Mouse (Mus musculus): ENCODE data around the gene Tet3.
A peak's percentile ranks its signal among the peaks of the same experiment; 100 is the strongest.

The Tet3 gene

DNA sequence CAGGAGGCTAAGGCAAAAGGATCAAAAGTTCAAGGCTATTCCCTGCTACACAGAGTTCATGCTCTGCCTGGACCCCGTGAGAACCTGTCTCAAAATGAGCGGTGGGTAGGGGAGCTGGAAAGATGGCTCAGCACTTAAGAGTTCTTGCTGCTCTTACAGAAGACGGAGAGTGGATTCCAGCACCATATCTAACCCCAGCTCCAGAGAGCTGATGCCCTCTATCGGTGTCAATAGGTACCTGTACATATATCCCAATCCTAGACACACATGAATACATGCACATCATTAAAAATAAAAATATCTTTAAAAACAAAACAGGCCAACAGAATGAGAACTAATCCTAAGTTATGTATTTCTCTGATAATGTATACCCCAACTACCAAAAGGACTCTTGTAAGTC lies 19.3 kb upstream of the Tet3 start:
- DNase-seq (ENCODE audit: low spot score): peak; percentile 8

- no peak for DNase-seq (ENCODE audit: low spot score)
These were observed 16.5 kb upstream of the Tet3 start for GRCm38 (mm10) chr6:83475431-83475830.

GRCm38 (mm10) chr6:83473240-83473639 lies 14.4 kb upstream of the Tet3 start:
- no peak for DNase-seq (ENCODE audit: low spot score)

- DNase-seq (ENCODE audit: low spot score): no peak
These were observed 12.9 kb upstream of the Tet3 start for GRCm38 (mm10) chr6:83471739-83472138.

DNA sequence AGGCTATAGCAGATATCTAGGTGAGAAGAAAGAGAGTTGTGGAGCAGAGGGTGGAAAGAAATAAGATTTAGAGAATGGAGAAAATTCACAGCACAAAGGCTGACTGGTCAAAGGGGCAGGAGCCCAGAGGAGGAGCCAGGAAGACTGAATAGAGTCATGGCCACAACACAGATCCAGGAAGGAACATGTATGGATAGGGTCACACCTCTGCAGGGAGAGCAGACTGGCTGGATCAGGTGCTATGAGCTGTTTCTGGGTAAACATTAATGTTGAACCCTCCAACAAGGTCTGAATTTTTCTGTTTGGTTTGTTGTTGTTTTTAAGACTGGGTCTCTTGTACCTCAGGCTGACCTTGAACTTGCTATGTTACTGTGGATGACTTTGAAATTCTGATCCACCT lies 5.1 kb upstream of the Tet3 start:
- DNase-seq (ENCODE audit: low spot score): no peak

GRCm38 (mm10) chr6:83456984-83457810 lies 1.7 kb downstream of the Tet3 start:
- DNase-seq (ENCODE audit: low spot score): no peak

- DNase-seq (ENCODE audit: low spot score): peak; percentile 80
These were observed 2.5 kb downstream of the Tet3 start for GRCm38 (mm10) chr6:83456131-83456983.

DNA sequence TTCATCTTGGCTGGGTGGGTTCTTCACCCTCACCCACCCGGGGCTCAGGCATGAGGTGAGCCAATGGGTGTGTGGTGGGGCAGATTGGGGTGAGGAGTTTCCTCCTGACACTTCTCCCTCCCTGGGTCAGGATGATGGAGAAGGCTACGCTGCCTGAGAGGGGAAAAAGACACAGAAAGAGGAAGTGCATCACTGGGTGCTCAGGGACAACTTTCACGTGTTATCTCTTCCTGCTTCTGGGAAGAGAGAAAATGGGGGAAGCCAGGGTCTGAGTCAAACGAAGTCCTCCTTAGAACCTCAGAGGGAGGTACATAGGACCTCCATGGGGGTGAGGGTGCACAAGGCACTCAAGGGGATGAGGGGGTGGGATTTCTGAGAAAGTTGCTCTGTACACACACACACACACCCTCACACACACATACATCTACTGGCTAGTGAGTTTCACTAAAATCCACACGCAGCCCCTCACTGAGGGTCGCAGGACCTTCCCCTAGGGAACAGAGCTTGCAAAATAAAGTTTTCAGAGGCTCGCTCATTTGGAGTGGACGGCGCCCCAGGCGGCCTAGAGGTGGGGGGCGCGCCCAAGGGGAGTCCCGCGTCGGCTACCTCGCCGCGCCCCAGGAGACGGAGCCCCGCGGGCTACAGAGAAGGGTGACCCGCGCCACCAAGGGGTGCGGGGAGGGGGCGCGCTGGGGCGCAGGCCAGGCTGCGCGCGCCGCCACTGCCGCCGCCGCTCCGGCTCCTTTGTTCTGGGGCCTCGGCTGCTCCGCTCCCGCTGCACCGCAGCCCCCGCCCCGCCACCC lies 3.4 kb downstream of the Tet3 start:
- peak; percentile 64 for DNase-seq (ENCODE audit: low spot score)

- DNase-seq (ENCODE audit: low spot score): no peak
These were observed 5.2 kb downstream of the Tet3 start for GRCm38 (mm10) chr6:83453706-83454105.

GRCm38 (mm10) chr6:83450451-83451303 lies 8.2 kb downstream of the Tet3 start:
- no peak for DNase-seq (ENCODE audit: low spot score)

- no peak for DNase-seq (ENCODE audit: low spot score)
These were observed 9.4 kb downstream of the Tet3 start for GRCm38 (mm10) chr6:83449440-83449839.

DNA sequence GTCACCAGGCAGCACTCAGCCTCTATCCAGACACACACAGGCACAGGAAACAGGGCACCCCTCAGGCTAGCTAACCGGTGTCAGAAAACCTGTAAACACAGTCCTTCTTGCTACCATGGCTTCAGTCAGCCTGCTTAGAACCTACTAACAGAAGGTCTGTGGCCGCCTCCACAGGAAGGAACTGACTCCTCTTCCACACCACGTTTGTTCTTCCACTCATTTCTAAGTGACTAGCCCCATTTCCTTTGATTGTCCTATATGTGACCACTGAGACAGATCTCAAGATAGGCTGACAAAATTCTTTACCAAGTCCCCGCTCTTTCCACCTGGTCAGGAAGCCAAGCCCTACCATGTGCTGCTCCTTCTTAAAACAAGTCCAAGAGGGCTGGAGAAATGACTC lies 10.0 kb downstream of the Tet3 start:
- DNase-seq (ENCODE audit: low spot score): peak; percentile 60

DNA sequence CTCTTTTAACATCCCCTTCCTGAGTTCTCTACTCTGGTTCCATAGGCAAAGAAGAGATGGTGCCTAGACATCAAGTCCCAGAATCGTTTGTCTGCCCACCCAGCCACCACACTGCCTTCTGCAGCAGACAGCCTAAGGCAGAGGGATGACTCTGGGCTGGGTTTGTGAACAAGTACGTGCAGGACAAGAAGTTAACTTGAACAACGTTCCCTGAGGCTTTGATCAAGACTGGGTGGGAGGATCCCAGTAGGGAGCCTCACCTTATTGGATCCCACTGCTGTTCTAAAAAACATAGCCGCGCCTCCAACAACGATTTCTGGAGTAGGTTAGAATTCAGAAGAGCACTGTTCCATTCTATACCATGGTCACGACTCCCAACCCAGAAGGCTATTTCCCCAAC lies 11.9 kb downstream of the Tet3 start:
- DNase-seq (ENCODE audit: low spot score): no peak

GRCm38 (mm10) chr6:83445796-83446195 lies 13.1 kb downstream of the Tet3 start:
- DNase-seq (ENCODE audit: low spot score): no peak

DNA sequence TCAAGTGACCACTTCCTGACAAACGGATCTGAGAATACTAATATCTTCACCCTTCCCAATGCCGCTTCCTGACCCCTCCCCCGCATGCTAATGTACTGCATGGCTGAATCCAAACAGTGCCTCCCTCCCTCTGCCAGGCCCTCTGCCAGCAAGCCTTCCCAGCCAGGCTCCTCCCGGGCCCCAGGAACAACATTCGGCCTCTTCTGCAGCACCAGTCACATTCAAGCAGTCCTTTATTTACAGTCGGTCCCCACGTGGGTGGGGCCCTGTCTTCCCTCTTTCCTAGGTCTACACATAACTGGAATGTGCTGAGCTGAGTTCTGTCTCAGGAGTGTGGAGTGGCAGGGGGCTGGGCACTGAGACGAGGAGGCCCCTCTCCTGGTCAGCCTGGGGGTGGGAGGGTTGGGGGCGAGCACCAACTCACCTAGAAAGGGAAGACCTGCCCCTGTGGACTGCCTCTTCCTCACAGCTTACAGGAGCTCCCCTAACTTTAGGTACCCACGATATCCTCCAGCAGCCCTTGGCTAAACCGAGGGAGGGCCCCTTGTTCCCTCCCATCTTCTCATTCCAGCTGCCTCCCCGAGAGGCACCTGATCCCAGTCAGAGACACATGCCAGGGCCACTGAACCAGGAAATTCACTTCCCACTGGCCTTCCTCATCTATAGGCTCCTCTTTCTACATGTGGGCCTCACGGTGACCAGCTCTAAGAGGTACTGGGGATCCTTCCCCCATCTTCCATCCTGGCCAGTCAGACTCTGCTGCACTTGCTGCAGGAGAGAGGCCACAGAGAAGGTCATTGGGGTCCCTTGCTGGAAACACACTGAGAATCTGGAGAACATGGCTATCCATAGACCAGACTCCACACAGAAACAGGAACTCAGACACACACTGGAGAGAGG lies 15.2 kb downstream of the Tet3 start:
- DNase-seq (ENCODE audit: low spot score): no peak

DNA sequence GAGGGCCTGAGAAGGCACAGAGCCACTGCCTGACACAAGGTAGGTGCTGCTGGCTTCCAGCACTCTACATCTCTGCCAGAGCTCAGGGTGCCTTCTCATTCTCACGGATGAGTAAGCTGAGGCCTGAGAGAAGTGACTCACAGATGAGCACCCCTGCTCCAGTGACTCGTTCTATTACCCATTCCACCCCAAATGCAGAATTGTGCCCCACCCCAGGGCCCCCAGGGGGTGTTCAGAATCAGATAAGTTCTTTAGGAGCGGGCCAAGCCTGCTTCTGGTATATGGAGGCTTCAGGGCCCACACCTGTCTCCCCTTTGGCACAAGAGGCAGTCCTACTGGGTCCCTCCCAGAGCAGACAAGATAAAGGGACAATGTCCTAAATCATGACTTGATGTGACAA lies 16.2 kb downstream of the Tet3 start:
- DNase-seq (ENCODE audit: low spot score): no peak

GRCm38 (mm10) chr6:83441259-83442061 lies 17.4 kb downstream of the Tet3 start:
- DNase-seq (ENCODE audit: low spot score): peak; percentile 77

- peak; percentile 38 for DNase-seq (ENCODE audit: low spot score)
These were observed 18.2 kb downstream of the Tet3 start for GRCm38 (mm10) chr6:83440510-83441258.

- no peak for DNase-seq (ENCODE audit: low spot score)
These were observed 18.7 kb downstream of the Tet3 start for GRCm38 (mm10) chr6:83440197-83440509.
